Mouse (Mus musculus) brain, adult 2 months (tissue): Measurements from ENCODE around the gene Brf1.

Experiments
- DNase-seq: peaks from one replicate; pipeline ENCODE4 v3.0.0; 2011; ENCODE audit warnings: low read depth, low spot score

Gene Brf1

GRCm38 (mm10) chr12:113018763-113019162, 18.3 kb upstream of the Brf1 start:
- no peak for DNase-seq

DNA sequence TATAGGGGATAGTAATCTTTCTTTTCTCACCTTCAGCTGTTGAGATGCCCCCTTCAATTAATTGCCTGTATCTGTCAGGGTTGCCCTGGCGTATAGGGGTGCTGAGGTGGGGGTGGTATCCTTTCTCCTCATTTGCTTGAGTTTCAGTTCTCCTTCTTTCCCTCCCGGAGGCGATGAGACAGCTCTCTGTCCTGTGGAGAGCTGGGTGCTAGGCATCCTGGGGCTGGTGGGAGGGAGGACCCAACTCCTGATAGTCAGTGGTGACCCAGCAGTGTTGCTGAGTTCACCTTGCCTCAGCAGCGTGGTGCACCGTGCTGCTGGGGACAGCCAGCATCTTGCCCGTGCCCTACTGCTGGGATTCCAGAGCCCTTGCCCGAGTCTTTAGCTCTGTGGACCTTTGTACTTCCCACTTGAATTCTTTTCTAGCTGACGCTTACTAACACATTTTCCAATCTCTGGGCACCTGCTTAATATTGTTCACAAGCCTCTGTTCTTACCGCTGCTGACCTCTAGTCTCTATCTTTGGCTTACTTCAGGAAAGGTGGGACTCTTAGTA, 17.0 kb upstream of the Brf1 start:
- no peak for DNase-seq

DNA sequence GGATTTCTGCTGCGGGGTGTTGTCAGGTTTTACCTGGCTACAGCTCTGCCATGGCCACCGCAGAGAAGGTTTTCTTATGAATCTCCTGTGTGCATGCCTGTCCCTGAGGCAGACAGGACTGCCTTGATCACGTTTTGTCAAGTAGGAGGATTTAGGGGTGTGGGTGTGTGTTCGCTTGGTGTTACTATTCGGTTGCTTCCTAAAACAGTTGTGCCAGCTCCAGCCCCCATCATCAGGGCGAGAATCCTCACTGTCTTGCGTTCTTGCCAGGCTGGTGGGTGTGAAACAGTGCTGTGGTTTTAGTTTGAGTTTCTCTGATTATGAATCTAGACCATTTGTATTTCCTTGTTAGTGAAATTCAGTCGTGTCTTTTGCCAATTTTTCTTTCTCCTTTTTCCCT, 16.5 kb upstream of the Brf1 start:
- peak; percentile 89 for DNase-seq

DNA sequence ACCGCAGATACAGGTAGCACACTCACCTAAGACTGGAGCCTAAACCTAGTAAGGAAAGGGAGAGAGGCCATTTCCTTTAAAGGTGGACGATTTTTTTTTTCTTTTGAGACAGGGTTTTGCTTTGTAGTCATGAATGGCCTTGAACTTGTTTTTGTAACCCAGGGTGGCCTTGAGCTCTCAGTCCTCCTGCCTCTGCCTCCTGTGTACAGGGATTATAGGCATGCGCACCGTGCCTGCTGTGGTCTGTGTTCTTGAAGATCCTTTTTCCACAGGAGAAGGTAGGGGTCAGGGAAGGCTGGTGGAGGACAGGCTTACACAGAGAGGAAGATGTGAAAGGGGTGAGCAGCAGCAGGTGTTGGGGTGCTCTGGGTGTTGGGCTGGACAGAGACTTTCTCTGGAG, 15.5 kb upstream of the Brf1 start:
- no peak for DNase-seq

DNA sequence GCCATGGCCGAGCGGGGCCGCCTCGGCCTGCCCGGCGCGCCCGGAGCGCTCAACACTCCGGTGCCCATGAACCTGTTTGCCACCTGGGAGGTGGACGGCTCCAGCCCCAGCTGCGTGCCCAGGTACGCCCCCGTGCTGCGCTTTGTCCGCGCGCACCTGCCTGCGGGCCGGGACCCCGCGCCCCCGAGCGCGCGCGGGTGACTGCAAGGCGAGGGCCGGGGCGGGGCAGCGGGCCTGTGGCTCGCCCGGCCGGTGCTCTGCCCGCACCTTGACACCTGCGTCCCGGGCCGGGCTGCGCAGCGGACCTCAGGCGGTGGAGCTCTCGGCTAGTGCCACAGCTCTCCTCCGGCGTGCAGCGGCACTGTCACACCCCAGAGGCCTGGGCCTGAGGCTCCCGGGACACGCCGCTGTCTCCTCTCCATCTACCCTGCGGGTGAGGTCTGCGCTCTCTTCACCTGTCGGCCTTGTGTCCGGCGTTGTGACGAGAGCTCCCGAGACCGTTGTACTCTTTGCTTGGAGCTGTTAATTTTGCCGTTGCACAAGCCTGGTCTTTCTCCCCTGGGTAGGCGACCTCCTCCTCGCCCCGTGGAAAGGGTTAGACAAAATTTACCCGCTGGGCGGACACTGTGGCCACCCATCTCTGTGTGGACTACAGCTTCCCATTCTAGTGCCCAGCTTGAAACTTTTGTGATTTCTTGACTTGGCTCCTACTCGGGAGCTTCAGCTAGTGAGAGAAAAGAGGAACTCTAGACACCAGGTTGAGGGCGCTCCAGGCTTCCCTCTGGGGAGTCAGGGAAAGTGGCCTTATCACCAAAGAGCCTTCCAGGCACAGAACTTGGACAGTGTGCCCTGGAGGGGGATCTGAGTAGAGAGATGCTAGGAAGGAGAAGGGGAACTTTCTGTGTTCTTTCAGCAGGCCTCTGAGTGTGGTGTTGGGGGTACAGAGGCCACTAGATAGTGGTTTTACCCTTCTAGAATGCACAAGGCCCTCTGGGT, 14.4 kb upstream of the Brf1 start:
- peak; percentile 58 for DNase-seq

DNA sequence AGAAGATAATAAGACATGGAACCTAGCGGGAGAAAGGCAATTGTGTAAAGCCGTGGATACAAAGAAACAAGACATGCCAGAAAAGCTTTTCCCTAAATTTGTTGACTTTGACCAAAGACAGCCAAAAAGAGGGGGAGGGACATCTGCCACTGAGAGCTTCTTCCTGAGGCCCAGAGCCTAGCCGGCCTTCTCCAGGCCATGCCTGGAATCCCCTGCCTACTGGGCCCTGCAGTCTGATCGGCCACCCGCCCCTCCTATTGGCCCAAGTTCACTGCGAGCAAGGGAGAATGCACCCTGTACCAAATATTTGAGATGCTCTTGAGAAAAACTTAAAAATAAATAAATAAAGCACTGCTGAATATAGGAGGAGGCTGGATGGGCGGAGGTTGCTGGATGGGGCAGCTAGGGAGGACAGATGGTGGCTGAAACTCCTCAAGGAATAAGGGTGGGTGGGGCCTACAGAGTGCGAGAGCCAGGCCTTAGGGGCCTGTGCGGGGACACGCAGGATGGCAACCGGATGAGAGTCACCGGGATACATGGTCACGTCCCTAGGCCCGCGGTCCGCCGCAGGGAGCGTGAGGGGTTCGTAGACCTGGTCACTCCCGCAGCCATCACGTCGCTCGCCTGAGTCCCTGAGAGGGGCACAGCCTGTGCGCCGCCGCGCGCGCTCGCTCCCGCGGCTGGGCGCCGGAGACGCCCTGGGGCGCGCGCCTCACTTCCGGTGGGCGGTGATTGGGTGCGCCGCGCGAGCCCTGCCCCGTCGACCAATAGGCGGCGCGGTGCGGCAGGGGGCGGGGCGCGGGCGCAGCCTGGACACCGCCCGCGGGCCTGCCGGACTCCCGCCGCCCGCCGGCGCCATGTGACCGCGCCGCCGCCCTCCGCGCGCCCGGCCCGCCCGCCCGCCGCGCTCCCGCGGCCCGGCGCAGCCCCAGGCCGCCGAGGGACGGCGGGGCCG, 13.4 kb upstream of the Brf1 start, which contains the start of gene Pacs2:
Gene Pacs2, plus strand, starts transcription at position 905 of the 955 bp plus-strand sequence.
- DNase-seq: peak; percentile 97

DNA sequence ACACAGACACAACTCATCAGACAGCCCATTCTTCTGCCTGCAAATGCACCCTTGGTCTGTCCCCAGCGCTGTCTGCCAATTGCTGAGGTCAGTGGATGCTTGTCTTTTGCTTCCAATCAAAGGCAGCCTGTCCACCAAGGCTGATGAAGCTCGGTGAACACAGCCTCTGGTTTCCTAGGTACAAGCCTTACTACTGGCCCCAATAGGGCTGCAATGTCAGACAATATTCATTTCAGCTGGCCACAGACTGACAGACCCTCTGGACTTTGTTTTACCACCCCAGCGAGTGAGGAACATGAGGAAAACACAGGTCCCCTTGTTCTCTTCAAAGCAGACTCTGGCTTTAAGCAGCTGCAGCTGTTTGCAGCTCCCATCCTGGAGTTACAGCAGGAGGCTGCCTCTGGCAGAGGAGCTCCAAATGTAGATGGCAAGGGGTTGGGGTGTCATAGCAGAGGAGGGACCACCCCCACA, 12.6 kb upstream of the Brf1 start:
- DNase-seq: peak; percentile 97

- no peak for DNase-seq
Measured at GRCm38 (mm10) chr12:113012443-113012842, 11.9 kb upstream of the Brf1 start.

DNA sequence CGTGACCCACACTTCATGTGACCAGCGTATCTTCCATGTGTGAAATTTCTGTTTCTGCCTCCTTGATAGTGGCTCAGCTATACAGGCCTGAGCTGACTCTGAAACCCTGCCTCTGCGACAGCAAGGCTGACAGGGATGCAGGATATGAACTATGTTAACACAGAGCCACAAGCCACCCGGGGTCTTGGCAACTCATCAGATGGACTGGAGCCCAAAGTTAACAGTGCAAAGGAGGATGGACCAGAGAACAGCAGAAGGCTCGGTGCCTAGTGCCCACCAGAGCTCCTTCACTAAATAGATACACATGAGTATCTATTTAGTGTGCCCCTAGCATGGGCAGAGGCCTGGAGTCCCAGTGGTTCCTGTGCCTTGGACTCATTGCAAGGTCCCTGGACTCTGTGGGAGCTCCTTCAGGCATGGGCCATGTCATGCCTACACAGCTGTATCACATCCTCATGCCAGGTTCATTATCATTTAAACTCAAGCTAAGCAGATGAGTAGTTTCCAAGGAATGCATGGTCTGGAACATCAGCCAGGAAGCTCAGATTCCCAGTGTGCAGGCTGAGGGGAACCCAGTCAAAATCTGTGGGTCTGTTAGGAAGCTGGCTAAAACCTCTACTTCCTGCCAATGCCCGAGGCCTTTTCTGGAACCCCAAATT, 11.3 kb upstream of the Brf1 start:
- no peak for DNase-seq

- peak; percentile 86 for DNase-seq
Measured at GRCm38 (mm10) chr12:113004993-113005392, 4.5 kb upstream of the Brf1 start.

- no peak for DNase-seq
Measured at GRCm38 (mm10) chr12:113004011-113004410, 3.5 kb upstream of the Brf1 start.

GRCm38 (mm10) chr12:113002667-113003066, 2.2 kb upstream of the Brf1 start:
- DNase-seq: no peak

DNA sequence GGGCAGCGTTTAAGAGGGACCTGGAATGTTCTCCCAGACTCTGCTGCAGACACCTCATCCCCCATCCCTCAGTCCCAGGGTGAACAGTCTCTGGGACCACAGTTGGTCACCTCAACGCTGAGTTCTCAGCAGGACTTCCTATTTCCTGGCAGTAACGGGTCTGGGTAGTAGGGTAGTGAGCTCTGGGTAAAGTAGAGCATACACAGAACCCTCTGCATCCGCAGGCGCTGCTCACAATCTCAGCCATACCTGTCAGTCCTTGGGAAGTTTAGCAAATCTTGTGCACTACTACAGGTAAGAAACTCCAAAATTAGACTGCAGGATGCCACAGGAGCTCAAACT, 600 bp upstream of the Brf1 start:
- no peak for DNase-seq

- DNase-seq: peak; percentile 25
Measured at GRCm38 (mm10) chr12:112999569-113000293, 773 bp downstream of the Brf1 start.

DNA sequence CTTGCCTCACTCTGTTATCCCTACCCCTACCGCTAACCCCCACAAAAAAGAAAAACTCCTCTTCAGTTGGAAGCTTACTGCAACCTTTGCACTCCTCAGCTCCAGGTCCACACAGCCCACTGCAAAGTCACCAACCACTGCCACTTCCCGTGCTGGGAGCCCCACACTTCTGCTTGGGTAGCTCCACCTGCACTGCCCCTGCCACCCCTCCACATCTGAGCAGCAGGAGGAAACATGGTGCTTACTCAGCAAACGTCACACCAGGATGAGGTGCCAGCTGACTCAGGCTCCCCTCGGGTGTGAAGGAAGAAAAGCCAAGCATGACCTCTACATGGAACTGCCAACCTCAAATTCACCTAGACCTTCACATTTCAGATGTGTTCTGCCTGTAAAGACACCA, 6.4 kb downstream of the Brf1 start:
- DNase-seq: no peak

DNA sequence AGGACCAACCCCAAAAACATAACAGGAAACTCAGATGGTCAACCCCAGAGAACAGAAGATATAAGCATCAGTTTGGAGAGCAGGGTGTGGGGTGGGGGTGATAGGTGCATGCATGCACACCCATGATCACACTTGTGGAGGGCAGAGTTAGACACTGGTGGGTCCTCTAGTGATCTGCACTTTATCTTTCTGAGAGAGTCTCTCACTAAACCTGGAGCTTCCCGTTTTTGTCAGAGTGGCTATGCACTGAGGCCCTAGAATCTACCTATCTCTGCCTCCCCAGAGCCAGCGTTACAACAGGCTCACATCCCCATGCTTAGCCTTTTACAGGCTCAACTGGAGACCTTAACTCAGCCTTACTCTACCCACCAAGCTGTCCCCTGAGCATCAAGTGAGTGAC, 9.1 kb downstream of the Brf1 start:
- no peak for DNase-seq

- no peak for DNase-seq
Measured at GRCm38 (mm10) chr12:112990706-112991405, 9.6 kb downstream of the Brf1 start.

- DNase-seq: no peak
Measured at GRCm38 (mm10) chr12:112987877-112988276, 12.6 kb downstream of the Brf1 start.

- no peak for DNase-seq
Measured at GRCm38 (mm10) chr12:112985346-112985745, 15.2 kb downstream of the Brf1 start.

GRCm38 (mm10) chr12:112982031-112982430, 18.5 kb downstream of the Brf1 start:
- DNase-seq: peak; percentile 51
